Mouse (Mus musculus) right cerebral cortex, postnatal 36 days (tissue): ENCODE measurements around the gene Acp2.
A peak's percentile ranks its signal among the peaks of the same experiment; 100 is the strongest.

Source experiments
- DNase-seq, 2 experiments: peaks; one replicate each; pipeline ENCODE4 v3.0.0; 2022; ENCODE audit warnings: low spot score in 2 of 2, mixed read lengths in 1 of 2

Gene Acp2

DNA sequence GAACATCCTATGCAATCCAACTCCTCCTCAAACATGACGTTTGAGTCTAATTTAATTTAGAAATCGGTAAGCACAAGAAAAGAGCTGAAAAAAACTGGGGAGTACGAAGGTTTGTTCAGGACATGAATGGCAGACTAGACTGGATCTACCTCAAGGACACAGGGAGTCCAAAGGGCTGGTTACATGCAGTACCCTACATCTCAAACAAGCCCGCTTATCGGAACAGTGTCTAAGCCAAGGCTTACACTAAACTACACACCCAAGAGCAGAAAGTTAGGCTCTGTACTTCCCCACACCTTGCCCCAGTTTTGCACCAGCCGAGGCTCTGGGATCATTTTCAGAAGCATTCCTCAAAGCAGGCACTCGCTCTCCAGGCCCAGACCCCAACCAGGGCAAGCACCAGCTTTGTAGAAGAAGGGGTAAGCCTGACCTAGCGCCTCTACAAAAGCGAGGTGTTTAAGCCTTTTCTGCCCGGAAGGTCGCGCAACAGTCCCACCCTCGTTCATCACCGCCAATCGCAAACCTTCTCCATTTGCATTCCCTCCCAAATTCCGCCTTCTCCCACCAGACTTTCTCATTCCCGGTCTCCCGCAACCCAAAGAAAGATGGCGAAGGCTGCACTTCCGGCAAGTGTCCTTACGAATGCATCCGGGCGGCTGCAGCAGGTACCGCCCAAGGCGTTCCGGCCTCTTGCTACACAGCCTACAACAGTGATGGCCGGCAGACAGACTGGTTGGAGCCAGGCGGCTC, at the start of gene Acp2, which contains the start of gene Nr1h3:
Acp2 (plus strand) TSS at position 664 of the 750 bp plus-strand sequence.
Nr1h3 (minus strand) TSS at position 613 of the 750 bp plus-strand sequence.
- peak; percentile 92 to 93 for DNase-seq

DNA sequence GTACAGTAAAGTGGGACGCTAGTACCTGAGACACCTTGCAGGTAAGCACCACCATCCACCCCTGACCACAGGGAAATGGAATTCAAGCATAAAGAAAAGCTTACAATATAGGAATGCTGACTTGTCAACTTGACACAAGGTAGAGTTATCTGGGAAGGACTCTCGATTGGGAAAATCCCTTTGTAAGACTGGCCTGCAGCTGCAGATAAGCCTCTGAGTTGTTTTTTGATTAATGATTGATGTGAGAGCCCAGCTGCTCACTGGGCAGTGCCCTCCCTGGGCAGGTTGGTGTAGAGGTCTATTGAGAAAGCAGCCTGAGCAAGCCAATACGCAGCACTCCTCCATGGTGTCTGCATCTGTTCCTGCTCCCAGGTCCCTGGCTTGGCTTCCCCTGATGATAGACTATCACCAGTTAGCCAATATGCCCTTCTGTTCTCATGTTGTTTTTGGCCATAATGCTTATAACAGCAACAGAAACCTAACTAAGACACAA, 49.8 kb upstream of the Acp2 start:
- no peak for DNase-seq

DNA sequence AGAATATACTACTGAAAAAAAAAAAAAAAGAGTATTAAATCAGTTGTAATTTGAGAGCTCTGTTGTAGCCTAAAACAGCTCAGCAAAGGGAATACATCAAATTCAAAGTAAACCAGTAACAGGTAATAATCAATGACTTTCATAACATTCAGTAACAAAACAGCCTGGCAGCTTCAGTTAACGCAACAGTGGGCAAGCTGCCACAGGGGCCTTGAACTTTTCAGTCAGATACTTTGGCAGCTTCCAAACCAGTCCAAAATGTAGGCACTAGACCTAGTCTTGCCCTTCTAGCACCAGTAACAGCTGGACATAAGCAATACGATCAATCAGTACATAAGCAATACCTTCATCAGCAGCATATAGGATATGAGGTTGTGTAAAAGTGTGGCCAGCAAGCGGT, 48.6 kb upstream of the Acp2 start:
- no peak for DNase-seq

DNA sequence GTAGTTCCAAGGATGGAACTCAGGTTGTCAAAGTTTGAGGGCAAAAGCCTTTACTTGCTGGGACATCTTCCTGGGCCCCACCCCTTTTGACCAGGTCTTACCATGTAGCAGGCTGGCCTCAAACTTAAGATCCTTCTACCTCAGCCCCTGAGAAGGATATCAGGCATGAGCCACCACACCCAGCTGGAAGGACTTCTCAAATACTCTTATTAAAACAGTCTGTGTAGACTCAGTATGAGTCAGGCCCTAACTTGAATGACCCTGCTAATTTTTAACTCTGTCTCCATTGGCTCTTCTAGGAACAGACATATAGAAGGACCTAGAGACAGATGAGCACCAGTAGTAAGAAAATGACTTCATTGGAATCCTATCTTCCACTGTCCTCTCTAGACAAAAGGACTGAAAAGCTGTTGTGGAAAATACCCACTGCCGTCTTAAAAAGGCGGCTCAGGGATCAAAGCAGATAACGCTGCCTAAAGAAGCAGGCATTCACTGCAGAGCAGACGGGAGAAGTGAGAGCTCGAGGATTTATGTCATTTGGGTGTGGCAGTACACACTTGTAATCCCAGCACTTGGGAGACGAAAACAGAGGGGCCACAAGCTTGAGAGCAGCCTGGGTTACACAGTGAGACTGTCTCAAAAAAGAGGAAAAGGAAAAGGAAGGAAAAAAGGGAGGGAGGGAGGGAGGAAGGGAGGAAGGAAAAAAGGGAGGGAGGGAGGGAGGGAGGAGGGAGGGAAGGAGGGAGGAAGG, 45.5 kb upstream of the Acp2 start:
- no peak for DNase-seq

DNA sequence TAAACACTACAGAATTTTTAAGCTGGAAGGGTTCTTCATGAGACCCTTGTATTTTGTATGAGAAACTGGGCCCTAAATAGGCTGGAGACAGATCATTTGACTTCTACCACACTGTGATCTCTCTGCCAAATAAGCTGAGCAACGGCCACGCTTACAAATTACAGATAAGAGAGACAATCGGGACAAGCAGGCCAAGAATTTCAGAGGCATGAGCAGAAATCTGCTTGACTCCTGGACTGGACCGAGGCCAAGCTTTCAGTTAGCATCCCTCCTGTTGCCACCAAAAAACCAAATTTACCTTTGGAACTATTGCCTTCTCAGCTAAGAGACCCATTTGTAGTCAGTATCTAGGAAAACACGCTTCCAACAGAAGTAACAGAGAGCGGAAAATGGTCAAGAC, 42.1 kb upstream of the Acp2 start:
- no peak for DNase-seq

DNA sequence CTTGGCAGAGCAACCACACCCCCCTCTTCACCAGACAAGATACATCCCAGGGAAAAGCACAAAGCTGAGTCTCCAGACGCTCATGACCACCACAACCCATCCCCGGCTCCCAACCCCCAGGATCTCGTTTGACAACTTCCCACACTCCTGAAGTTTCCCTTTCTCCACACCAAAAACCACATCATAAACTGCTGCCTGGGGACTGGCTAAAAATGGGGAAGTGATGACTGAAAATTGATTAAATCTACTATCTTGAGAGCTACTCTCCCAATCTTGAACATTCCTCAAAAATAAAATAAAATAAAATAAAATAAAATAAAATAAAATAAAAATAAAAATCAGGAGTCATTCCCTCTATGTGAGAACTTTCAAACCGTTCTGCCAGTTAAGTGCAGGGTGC, 39.7 kb upstream of the Acp2 start:
- no peak for DNase-seq

DNA sequence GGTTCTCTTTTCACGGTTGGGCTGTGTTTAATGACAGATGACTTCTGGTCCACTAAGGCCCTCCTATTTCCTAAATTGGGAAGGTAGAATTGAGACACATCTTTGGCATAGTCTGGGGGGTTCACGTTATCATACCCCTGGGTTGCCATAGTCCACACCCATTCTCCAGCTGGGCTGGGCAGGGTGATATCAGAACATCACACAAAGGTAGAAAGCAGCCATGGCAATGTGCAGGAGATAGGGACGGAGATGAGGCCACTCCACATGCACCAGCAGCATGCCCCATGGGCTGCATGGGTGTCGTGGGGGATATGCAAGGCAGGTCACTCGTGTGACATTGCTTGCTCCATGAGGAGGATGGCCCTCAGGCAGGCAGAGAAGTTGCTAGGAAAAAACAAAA, 39.2 kb upstream of the Acp2 start:
- DNase-seq, result no peak

DNA sequence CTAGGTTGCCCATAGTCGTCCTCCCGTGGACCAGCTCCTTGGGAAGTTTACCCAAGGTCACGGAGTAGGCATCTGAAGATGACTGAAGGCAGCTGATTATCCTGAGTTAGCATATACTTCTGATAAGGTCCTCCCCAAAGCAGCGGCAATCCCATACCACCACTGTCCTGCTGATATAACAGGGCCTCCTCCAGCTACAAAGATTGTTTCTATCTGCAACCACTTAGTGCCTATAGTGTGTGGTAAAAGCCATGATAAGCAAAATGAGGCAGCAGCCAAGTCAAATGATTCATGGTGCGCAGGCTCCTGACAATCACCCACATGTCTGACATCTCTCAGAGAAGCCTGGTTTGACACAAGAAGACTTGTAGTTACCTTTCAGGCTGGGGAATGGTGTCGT, 37.7 kb upstream of the Acp2 start:
- DNase-seq, result no peak

DNA sequence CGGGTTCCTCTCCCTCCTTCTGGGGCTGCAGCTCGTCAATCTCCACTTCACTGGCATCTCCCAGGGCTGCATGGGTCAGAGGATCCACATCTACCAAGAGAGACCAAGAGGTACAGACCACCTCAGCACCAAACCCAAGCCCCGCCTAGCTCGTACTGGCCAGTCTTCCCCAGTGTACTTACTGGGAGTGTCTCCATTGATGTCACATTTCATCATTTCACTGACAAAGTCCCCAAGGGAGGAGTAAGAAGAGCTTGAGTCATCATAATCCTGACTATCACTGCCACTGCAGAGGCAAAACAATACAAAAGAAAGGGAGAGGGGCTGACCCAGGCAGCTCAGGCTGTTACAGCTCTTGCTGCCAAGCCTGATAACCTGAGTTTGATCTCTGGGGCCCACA, 35.1 kb upstream of the Acp2 start:
- no peak for DNase-seq

DNA sequence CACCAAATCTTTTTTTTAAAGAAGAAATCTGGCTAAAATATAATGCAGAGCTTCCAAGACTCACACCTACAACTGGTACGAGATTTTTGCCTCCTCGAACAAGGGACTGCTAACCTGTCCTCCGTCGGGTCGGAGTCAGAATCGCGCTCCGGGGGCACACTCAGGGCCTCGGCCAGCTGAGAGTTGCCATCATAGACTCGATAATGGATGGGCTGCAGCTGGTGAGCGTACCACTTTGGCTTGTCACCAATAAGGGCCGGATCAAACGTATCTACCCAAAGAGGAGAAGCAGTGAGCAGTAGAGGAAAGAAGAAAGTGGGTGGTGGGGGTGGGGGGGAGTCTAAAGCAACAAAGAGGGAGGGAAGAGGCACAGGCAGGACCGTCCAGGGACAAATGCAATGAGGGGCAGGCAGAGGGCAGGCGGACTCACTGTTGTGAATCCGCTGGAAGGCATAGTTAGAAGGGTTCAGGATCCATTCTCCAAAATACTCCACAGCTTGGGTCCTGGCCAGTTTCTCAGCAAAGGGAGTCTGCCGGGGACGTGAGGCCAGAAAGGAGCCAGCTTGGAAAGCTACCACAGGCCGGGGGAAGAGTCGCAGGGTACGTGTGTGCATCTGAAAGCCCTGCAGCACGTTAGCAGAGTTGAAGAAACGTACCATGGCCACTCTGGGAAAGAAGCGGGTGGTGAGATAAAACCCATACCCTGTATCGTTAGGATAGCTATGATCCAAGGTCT, 32.9 kb upstream of the Acp2 start:
- no peak for DNase-seq

DNA sequence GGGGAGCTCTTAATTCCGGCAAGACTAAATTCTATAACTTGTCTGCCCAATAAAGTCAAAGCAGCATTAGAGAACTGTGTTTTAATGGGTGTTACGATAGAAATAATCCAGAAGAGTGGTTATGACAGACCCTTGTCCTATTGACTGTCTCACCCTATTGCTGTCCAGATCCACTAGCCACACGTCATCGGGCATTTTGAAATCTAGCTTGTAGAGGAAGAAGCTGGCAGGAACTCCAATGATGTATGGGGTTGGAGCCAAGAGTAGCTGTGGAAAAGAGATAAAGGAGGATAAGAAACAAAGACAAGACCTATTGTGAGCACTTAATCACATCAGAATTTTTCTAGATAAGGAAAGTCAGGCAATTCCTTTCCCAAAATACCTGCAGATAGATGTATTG, 27.2 kb upstream of the Acp2 start:
- no peak for DNase-seq

DNA sequence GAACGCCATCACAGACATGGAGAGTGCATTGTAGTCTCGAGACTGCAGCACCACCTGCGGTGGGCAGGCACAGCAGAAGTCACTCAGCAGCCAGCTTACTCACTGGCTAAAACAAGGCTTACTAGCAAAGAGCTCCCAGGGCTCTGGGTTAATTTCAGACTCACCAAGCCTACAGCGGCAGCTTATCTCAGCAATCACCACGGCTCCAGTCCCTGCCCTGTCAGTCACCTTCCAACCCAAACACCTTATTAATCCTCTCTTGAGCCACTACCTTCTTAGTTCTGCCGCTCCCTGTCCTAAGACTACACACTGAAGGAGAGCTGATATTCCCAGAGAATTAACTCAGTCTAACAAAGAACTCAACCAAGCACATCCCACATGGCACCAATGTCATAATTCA, 26.5 kb upstream of the Acp2 start:
- DNase-seq, result no peak

DNA sequence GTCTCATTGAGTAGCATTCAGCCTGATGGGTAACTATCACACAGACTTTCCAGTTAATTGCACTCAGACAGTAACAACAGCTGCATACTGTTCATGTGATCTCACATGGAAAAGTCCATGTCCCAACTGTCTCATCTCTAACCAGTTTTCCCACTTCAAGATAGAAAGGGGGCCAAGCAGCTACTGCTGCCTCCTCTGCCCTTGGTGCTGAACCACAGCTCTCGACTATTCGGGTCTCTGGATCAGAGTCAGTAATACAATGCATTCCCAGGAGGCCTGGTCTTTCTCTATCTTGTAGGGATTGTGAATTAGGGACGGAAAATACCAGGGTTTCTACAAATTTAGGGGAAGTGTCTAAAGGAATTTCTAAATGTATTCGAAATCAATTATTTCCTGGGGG, 22.9 kb upstream of the Acp2 start:
- no peak for DNase-seq

DNA sequence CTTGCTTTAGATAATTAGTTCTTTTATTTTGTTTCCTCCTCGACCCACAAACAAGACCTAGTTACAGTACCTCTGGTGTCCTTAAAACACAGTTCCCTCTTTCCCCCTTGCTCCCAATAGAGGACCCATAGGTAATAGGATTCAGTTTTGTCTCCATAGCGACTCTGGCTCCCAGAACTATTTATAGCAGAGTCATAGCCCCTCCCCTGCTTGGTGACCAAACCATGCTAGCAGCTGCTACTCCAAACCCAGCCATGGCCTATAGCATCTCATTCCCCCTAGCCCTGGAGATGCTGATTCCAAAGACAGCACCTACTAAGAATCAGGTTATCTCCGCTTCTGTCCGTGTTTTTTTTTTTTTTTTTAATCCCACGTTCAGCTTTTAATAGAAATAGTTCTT, 22.0 kb upstream of the Acp2 start:
- no peak for DNase-seq

DNA sequence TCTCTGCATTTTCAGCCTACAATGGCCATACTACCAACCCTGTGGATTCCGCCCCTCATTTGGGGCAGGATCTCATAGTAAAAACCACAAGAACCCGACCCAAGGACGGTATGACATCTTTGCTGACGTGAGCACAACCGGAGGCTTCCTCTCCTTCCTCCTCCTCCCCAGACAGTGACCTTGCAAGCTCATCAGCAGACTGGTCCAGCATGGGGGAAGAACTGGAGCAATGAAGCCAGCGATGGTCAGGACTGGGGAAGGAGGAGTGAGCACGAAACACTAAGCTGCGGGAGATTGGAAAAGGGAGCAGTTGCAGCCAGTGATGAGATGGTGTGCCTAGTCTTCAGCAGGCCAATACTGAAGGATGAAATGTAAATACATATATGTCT, 20.7 kb upstream of the Acp2 start:
- DNase-seq, result no peak

DNA sequence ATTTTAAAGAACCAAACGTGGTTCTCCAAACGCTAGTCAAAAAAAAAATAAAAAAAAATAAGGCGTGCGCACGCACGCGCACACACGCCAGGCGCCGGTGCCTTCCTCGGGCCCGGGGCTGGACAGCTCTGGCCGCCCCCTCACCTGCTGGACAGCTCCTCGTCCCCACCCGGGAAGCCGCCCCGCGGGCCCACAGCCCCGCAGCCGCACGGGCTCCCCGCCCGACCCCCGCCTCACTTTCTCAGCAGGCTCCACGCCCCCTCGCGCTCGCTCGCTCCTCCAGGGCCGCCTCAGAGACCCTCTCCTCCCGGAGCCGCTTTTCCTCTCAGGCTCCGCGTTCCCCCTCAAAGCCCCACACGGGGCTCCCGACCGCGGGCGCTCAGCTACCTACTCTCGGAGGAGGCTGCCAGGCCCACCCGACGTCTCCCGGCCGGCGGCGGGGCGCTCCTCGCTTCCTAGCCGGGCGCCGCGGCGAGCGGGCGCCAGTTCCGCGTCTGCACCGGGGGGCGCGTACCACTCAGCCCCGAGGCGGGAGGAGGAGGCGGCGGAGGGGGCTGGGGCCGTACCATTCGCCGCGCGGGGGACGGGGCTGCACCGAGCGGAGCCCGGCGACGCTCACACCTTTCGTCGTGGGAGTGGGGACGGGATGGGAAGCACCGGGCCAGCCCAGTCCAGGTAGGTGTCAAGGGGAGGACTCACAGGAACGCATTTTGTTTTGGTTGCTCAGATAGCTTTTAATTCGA, 20.1 kb upstream of the Acp2 start:
- peak; percentile 80 to 81 for DNase-seq

DNA sequence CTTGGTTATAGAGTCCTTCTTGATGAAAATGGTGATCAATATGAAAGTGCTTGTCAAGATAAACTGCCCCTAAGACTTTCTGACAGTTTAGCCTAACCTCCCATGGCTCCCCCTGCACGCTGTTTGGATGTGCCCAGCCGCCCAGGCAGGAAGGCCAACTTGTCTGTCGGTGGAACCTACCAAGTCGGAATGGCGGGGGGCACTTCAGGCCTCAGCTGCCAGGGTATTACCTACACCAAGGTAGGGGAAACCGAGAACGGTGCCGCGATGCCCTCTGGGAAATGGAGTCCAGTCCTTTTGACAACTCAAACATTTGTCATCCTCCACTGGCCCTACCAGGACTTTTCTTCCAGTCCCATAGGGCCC, 19.6 kb upstream of the Acp2 start:
- DNase-seq, result peak; percentile 97 to 98

DNA sequence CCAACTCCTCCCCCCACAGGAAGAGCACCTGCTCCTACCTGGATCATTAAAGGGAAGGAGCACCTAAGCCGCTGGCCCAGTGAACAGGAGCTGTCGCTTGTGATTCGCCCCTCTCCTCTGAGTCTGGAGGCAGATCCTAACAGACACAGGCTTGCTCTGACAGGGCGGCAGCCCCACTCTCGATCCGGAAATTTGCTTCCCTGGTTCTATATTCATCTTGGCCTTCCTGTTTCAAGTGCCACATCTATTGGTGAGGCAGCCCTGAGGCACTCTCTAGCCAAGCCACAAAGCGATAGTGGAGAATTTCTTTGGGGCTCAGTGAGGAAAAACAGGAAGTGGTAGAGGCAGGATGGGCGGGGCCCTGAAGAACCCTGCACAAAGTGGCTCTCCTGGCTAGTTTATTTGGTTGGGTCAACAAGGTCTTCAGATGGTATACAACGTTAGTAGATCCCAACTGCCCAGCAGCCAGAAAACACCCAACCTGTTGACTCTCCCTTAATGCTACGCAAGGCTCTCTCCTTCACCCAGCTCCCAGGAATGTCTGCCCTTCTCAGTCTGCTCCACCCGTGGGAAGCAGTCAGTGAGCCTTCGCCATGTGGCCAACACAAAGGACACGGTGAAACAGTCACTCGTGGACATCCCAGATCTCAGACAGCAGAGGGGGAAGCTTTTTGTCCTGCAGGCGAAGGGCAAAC, 18.8 kb upstream of the Acp2 start, which contains the start of gene Madd:
Madd (minus strand) TSS at position 127 of the 695 bp plus-strand sequence.
- DNase-seq, result no peak

DNA sequence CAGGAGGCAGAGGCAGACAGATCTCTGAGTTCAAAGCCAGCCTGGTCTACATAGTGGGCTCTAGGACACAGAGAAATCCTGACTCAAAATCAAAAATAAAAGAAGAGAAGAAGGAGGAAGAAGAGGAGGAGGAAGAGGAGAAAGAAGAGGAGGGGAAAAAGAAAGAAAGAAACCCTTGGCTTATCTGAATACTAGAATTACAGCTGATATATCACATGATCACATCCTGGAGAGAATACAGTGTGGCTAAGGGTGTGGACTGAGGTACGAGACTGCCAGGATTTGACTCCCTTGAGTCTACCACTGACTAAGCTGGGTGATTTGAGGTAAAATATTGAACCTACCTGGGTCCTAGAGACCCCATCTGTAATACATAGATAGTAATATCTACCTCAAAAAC, 16.5 kb upstream of the Acp2 start:
- no peak for DNase-seq

DNA sequence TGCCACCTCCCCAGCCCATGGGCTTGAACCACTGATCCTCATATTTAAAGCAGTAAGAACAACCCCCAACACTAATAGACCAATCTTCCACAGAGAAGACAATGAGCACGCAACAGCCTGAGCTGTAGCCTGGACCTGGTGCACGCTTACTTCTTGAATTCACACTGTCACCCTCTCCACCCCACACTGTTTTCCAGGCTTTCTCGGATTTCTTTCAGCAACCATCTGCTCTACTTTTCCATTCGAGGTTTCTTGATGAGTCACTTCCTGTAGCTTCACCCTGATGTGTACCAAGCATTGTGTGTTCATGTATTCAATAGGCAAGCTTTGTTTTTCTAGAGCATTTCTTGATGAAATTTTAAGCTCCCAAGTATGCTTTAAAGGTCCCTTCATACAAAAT, 15.3 kb upstream of the Acp2 start:
- peak; percentile 40 to 62 for DNase-seq

DNA sequence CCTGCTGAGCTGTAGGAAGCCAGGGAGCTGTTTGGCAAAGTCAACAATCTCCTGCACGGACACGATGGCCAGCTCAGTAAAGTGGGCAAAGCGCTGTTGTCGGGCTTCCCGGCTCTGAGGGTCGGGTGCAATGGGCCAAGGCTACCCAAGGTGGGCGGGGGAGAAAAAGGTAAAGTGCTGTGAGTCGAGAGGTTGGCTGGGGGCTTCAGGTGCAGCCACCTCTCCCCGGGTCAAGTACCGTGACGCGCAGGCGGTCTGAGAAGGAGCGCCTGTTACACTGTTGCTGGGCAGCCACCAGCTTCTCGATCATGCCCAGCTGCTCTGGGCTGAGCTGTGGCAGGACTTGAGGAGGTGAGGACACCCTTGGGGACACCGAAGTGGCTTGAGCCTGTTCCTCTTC, 12.2 kb upstream of the Acp2 start:
- no peak for DNase-seq
